Mouse (Mus musculus): ENCODE data around the gene Rnf128.

GRCm38 (mm10) chrX:139714381-139714780, 151.3 kb downstream of the Rnf128 start, which contains the start of gene Gm15013:
- TF ChIP-seq CTCF (IDR thresholded peaks at IDR 0.05; ENCODE audit: borderline replicate concordance, extremely low read depth, insufficient read depth, insufficient read length) (no peak), POLR2A (IDR thresholded peaks at IDR 0.05; ENCODE audit: borderline replicate concordance, extremely low read depth, insufficient read depth, insufficient read length, poor library complexity, severe bottlenecking) (no peak)
